ENCODE assay signal across 14 mouse cellular contexts in the genomic region with DNA sequence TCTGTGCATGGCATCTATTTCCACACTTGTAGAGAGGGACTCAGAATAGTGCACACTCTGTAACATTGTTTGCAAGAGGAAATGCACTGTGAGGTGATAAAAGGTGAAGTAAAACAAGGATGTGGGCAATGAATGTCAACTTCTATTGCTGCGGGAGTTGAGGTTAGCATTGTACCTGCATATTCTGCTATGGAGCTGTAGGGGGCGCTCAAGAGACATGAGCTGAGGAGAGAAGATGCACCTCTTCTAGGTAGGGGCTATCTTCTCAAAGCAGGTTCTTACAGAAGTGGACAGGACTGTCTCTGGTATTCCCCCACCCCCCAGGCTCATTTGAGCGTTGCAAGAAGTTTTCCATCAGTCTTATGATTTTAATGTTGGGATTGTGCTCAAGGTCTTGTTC. TPM values are rescaled to one million over a fixed set of nuclear protein-coding genes. Genes with fewer than 3 reads are reported as not detected.
DNase-seq lines count a peak whose midpoint lies in the region; ATAC-seq and TF ChIP-seq lines count a peak whose summit lies in the region.
"Had no signal": no experiment of that assay in that cellular context is flagged by ENCODE, and none has a peak within 500 bp of the region (broad histone marks: within the 10 kb centered on the region; RNA-seq: fewer than 3 reads in every experiment).

No protein-coding gene starts in this region.

- TF ChIP-seq CTCF in forebrain, postnatal 0 days (IDR thresholded peaks at IDR 0.05; ENCODE audit: low read depth): peak; percentile 54
- peak; percentile 52 for TF ChIP-seq CTCF in liver, postnatal 0 days (IDR thresholded peaks at IDR 0.05; ENCODE audit: low read depth)
- peak; percentile 4 for TF ChIP-seq CTCF in C2C12 (IDR thresholded peaks at IDR 0.05; ENCODE audit: control insufficient read depth, insufficient read depth, insufficient read length)

- DNase-seq in forebrain, postnatal 0 days: peak; percentile 20
- DNase-seq in liver, postnatal 0 days: no peak
- no peak for DNase-seq in liver, embryonic 11.5 days (ENCODE audit: low spot score)
- peak; percentile 2 for DNase-seq in c-Kit-positive CD71-positive TER-119-positive erythroid progenitor cells, embryonic 14.5 days (ENCODE audit: low spot score)
- DNase-seq in T-cell, adult 2 months (ENCODE audit: low spot score): no peak
- DNase-seq in frontal cortex, postnatal 36 days (ENCODE audit: low spot score in 2 of 2): no peak
- DNase-seq: adrenal gland, postnatal 14 days; liver, embryonic 13.5 days; midbrain, embryonic 14.5 days had no signal

- WGBS in forebrain, postnatal 0 days: 55% methylated on average over 3 of the region's 3 CpGs
- 57% methylated on average over 3 of the region's 3 CpGs for WGBS in forebrain, embryonic 13.5 days
- WGBS in liver, postnatal 0 days (ENCODE audit: insufficient replicate concordance): 41% methylated on average over 3 of the region's 3 CpGs
- WGBS in liver, embryonic 11.5 days: 42% methylated on average over 3 of the region's 3 CpGs

- TF ChIP-seq EP300 in liver, postnatal 0 days (IDR thresholded peaks at IDR 0.05; ENCODE audit: low read depth): no peak

- H3K9me3 ChIP-seq in forebrain, postnatal 0 days (ENCODE audit: low read length): no peaks in the 10 kb centered on the region
- no peaks in the 10 kb centered on the region for H3K9me3 ChIP-seq in forebrain, embryonic 13.5 days (replicated peaks)
- no peaks in the 10 kb centered on the region for H3K9me3 ChIP-seq in liver, postnatal 0 days (ENCODE audit: low read length)
- H3K9me3 ChIP-seq in liver, embryonic 11.5 days (ENCODE audit: control insufficient read depth, low read length): no peaks in the 10 kb centered on the region
- H3K9me3 ChIP-seq: heart, embryonic 13.5 days; intestine, embryonic 15.5 days; liver, embryonic 13.5 days had no signal

- peaks cover 16% of the 10 kb centered on the region for H3K79me2 ChIP-seq in C2C12 (ENCODE audit: control insufficient read depth, insufficient read depth)

- H3K4me3 ChIP-seq in forebrain, postnatal 0 days (ENCODE audit: low read depth, low read length): no peak overlapping the region
- no peak overlapping the region for H3K4me3 ChIP-seq in forebrain, embryonic 13.5 days
- H3K4me3 ChIP-seq in liver, postnatal 0 days (ENCODE audit: low read depth, low read length): no peak overlapping the region
- H3K4me3 ChIP-seq in liver, embryonic 11.5 days (ENCODE audit: low read depth, low read length): no peak overlapping the region
- no peak overlapping the region for H3K4me3 ChIP-seq in C2C12 (ENCODE audit: insufficient read depth, poor library complexity, severe bottlenecking)
- H3K4me3 ChIP-seq: heart, embryonic 13.5 days; intestine, embryonic 15.5 days; liver, embryonic 13.5 days had no signal

- peaks cover 29% of the 10 kb centered on the region for H3K27me3 ChIP-seq in forebrain, postnatal 0 days (ENCODE audit: insufficient read depth, low read length)
- H3K27me3 ChIP-seq in forebrain, embryonic 13.5 days: peaks cover 43% of the 10 kb centered on the region
- H3K27me3 ChIP-seq in liver, postnatal 0 days (ENCODE audit: insufficient read depth, low read length): peaks cover 33% of the 10 kb centered on the region
- peaks cover 42% of the 10 kb centered on the region for H3K27me3 ChIP-seq in liver, embryonic 11.5 days (replicated peaks; ENCODE audit: control insufficient read depth, insufficient read depth, low read length)
- H3K27me3 ChIP-seq in C2C12 (ENCODE audit: control insufficient read depth, insufficient read depth, insufficient read length): no peaks in the 10 kb centered on the region

- H3K36me3 ChIP-seq in forebrain, postnatal 0 days (ENCODE audit: insufficient read depth): no peaks in the 10 kb centered on the region
- no peaks in the 10 kb centered on the region for H3K36me3 ChIP-seq in forebrain, embryonic 13.5 days (ENCODE audit: poor library complexity, severe bottlenecking)
- H3K36me3 ChIP-seq in liver, postnatal 0 days (replicated peaks; ENCODE audit: insufficient read depth, low read length): no peaks in the 10 kb centered on the region
- no peaks in the 10 kb centered on the region for H3K36me3 ChIP-seq in liver, embryonic 11.5 days (ENCODE audit: control insufficient read depth, insufficient read depth, low read length)
- peaks cover 8% of the 10 kb centered on the region for H3K36me3 ChIP-seq in C2C12 (ENCODE audit: control insufficient read depth, insufficient read depth)
- H3K36me3 ChIP-seq: G1E; heart, embryonic 13.5 days; intestine, embryonic 15.5 days; liver, embryonic 13.5 days had no signal

- peaks cover 3% of the 10 kb centered on the region for H3K79me3 ChIP-seq in C2C12 (ENCODE audit: low read depth)

- no peak overlapping the region for H3ac ChIP-seq in C2C12 (ENCODE audit: control insufficient read depth, insufficient read length, low read depth)

- no peak for ATAC-seq in forebrain, postnatal 0 days
- ATAC-seq in forebrain, embryonic 13.5 days: no peak
- ATAC-seq in liver, postnatal 0 days: no peak
- ATAC-seq in liver, embryonic 11.5 days (replicated peaks; ENCODE audit: low FRiP score): no peak
- ATAC-seq: intestine, embryonic 15.5 days had no signal

- no peak overlapping the region for H3K27ac ChIP-seq in forebrain, postnatal 0 days (ENCODE audit: low read depth, low read length)
- no peak overlapping the region for H3K27ac ChIP-seq in forebrain, embryonic 13.5 days
- H3K27ac ChIP-seq in liver, postnatal 0 days (ENCODE audit: low read depth): no peak overlapping the region
- no peak overlapping the region for H3K27ac ChIP-seq in liver, embryonic 11.5 days (ENCODE audit: low read depth, low read length)
- H3K27ac ChIP-seq: heart, embryonic 13.5 days; intestine, embryonic 15.5 days; liver, embryonic 13.5 days had no signal

- H3K9ac ChIP-seq in forebrain, postnatal 0 days: no peak overlapping the region
- H3K9ac ChIP-seq in forebrain, embryonic 13.5 days: no peak overlapping the region
- H3K9ac ChIP-seq in liver, postnatal 0 days (replicated peaks): no peak overlapping the region
- H3K9ac ChIP-seq in liver, embryonic 11.5 days (ENCODE audit: low read depth, low read length): no peak overlapping the region
- H3K9ac ChIP-seq: heart, embryonic 13.5 days; intestine, embryonic 15.5 days; liver, embryonic 13.5 days had no signal

- no peak overlapping the region for H3K4me2 ChIP-seq in forebrain, postnatal 0 days (ENCODE audit: low read depth)
- no peak overlapping the region for H3K4me2 ChIP-seq in forebrain, embryonic 13.5 days
- H3K4me2 ChIP-seq in liver, postnatal 0 days (ENCODE audit: low read depth, low read length): no peak overlapping the region
- H3K4me2 ChIP-seq in liver, embryonic 11.5 days: no peak overlapping the region
- H3K4me2 ChIP-seq: heart, embryonic 13.5 days; intestine, embryonic 15.5 days; liver, embryonic 13.5 days had no signal

- H3K4me1 ChIP-seq in forebrain, postnatal 0 days (ENCODE audit: insufficient read depth): no peaks in the 10 kb centered on the region
- H3K4me1 ChIP-seq in forebrain, embryonic 13.5 days: peaks cover 20% of the 10 kb centered on the region
- H3K4me1 ChIP-seq in liver, postnatal 0 days (ENCODE audit: insufficient read depth): no peaks in the 10 kb centered on the region
- H3K4me1 ChIP-seq in liver, embryonic 11.5 days (replicated peaks; ENCODE audit: control insufficient read depth, insufficient read depth, low read length): no peaks in the 10 kb centered on the region
- H3K4me1 ChIP-seq: liver, embryonic 13.5 days had no signal

TF ChIP-seq in C2C12, 6 proteins besides CTCF, POLR2A, EP300 and RAD21:
- TF ChIP-seq MYOG (IDR thresholded peaks at IDR 0.05; ENCODE audit: control insufficient read depth, extremely low read depth, insufficient read length) (no peak), FOSL1 (IDR thresholded peaks at IDR 0.05; ENCODE audit: insufficient read depth, low read length, poor library complexity, severe bottlenecking) (no peak), CEBPB (IDR thresholded peaks at IDR 0.05; ENCODE audit: low read depth) (no peak)

RNA-seq across cellular contexts. Expression of a gene that starts 3.7 kb away (rescaled TPM):
- 3.2 and 4.8 TPM in 2 replicates for total RNA-seq in forebrain, postnatal 0 days (2014; rRNA removed)
- polyA plus RNA-seq in forebrain, postnatal 0 days (2015; fragmentation: Nextera tagmentation; extraction: Ambion mirVana): 0.36 and 0.61 TPM in 2 replicates
- polyA plus RNA-seq in forebrain, embryonic 13.5 days (2015; fragmentation: Nextera tagmentation; extraction: Ambion mirVana): 0.57 and 0.89 TPM in 2 replicates
- 0.02 and 0.09 TPM in 2 replicates for polyA plus RNA-seq in liver, postnatal 0 days (2015; fragmentation: Nextera tagmentation; extraction: Ambion mirVana)
- polyA plus RNA-seq in liver, embryonic 11.5 days (2014; fragmentation: Nextera tagmentation; extraction: Ambion mirVana): 0.35 and 0.37 TPM in 2 replicates
- 5.1 TPM for polyA plus RNA-seq in C2C12 (2012; fragmentation: generic; extraction: Trizol)
- polyA plus RNA-seq: G1E had no signal

Comparison
In these comparisons a context has a peak if more than half of its experiments do, and no peak if none do; other contexts are left out.
1. DNase-seq: peak in forebrain, postnatal 0 days (single experiment) and c-Kit-positive CD71-positive TER-119-positive erythroid progenitor cells, embryonic 14.5 days (single experiment); none in liver, postnatal 0 days (single experiment), liver, embryonic 11.5 days (single experiment), T-cell, adult 2 months (single experiment) and frontal cortex, postnatal 36 days (0 of 2).
2. CTCF ChIP-seq: peak in every context shown above with its lines; median percentile 54 in forebrain, postnatal 0 days; 52 in liver, postnatal 0 days; 4 in C2C12.